Mouse (Mus musculus): ENCODE results near the gene Rpl24. TPM values are rescaled to one million over a fixed set of nuclear protein-coding genes. Genes with fewer than 3 reads are reported as not detected.
"Not testable (repeated sequence)": the region's sequence is repeated elsewhere in the genome, so short reads cannot be mapped to it uniquely, and the experiment has no call there.

The Rpl24 gene
- polyA plus RNA-seq, 1 experiment from 2014 or later: 926 TPM

DNA sequence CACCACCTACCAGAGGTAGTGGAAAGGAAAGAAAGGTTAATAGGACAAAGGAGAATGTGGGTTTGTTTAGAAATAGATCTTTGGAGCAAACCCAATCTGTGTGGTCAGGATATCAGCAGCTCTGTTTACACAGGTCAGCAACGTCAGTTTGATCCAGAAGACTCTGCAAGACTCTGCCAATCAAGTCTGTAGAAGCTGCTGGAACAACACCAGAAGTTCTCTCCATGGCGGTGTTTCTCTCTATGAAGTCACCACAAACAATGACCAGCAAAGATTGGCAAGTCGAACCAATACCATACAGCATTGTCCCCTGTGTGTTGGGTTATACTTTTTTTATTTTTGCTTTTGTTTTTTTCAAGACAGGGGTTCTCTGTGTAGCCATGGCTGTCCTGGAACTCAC is 18.8 kb upstream of the Rpl24 start:
- H3K4me2 ChIP-seq (replicated peaks; ENCODE audit: low read depth, low read length): no peak overlapping the region
- WGBS: 63% methylated on average over 3 of the region's 3 CpGs
- H3K9ac ChIP-seq (replicated peaks; ENCODE audit: low read depth, low read length): no peak overlapping the region
- no peaks in the 10 kb centered on the region for H3K36me3 ChIP-seq (ENCODE audit: control insufficient read depth, insufficient read depth, low read length)
- H3K9me3 ChIP-seq (ENCODE audit: control insufficient read depth, low read depth, low read length): no peaks in the 10 kb centered on the region
- no peak overlapping the region for H3K4me3 ChIP-seq (ENCODE audit: low read depth, low read length)
- no peaks in the 10 kb centered on the region for H3K27me3 ChIP-seq (ENCODE audit: control insufficient read depth, insufficient read depth, low read length)
- H3K4me1 ChIP-seq (ENCODE audit: control insufficient read depth, insufficient read depth, low read length): no peaks in the 10 kb centered on the region
- no peak overlapping the region for H3K27ac ChIP-seq (ENCODE audit: low read length)
- ATAC-seq (ENCODE audit: insufficient number of reproducible peaks, insufficient read depth, low FRiP score, low read depth): no peak

DNA sequence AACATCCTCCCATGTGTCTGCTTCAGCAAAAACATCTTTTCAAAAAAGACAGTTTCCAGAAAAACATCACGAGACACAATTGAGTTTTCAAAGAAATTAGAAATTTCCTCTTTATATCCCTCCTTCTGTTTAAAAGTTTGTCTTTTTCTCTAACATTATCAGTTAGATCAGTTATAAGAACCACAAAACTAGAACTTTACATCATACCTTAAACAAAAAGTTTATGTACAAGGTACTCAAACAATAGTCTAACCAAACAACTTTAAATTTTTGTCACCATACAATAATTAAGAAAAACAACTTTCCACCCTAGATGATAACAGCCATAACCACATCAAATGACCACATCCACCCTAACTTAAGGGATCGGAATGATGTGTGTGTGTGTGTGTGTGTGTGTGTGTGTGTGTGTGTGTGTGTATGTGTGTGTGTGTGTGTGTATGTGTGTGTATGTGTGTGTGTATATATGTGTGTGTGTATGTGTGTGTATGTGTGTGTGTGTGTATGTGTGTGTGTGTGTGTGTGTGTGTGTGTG is 18.1 kb upstream of the Rpl24 start:
- H3K9me3 ChIP-seq (ENCODE audit: control insufficient read depth, low read depth, low read length); H3K36me3 ChIP-seq (ENCODE audit: control insufficient read depth, insufficient read depth, low read length); H3K4me2 ChIP-seq (replicated peaks; ENCODE audit: low read depth, low read length); H3K27ac ChIP-seq (ENCODE audit: low read length); ATAC-seq (ENCODE audit: insufficient number of reproducible peaks, insufficient read depth, low FRiP score, low read depth); H3K9ac ChIP-seq (replicated peaks; ENCODE audit: low read depth, low read length); H3K27me3 ChIP-seq (ENCODE audit: control insufficient read depth, insufficient read depth, low read length); H3K4me3 ChIP-seq (ENCODE audit: low read depth, low read length); H3K4me1 ChIP-seq (ENCODE audit: control insufficient read depth, insufficient read depth, low read length): not testable (repeated sequence)
- 84% methylated on average over 2 of the region's 2 CpGs for WGBS

DNA sequence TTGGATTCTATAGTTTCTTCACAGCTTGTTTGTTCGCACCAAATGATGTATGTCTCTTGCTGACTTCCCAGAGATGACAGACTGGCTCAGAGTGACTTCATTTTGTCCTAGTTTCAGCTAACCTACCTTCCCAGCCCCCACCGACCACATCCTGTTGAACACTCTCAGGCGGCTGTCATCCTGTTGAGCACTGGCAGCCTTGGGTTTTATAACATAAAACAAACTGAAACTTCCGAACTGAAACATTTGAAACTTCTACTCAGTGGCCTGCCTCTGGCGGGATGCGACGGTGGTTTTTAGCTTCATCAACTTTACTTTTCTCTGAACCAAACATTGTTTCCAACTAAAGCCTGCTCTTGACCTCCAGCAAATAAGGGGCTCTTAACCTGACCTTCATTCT is 17.1 kb upstream of the Rpl24 start:
- Histone ChIP-seq H3K36me3 (ENCODE audit: control insufficient read depth, insufficient read depth, low read length) (no peaks in the 10 kb centered on the region), H3K4me2 (replicated peaks; ENCODE audit: low read depth, low read length) (no peak overlapping the region)
- 48% methylated on average over 7 of the region's 7 CpGs for WGBS

DNA sequence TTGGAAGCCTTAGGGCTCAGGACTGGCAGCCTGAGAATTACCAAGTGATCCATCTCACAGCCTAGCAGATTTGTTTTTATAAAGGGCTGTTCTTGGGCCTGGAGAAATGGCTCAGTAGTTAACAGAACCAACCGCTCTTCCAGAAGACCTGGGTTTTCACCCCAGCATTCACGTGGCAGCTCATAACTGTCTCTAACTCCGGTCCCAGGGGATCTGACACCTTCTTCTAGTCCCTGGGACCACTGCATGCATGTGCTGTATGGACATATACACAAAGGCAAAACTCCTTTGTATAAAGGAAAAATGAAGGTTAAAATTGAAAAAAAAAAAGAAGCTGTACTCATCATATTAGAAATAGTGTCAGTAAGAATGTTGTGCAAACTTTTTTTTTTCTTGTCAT is 15.6 kb upstream of the Rpl24 start:
- Histone ChIP-seq H3K4me3 (ENCODE audit: low read depth, low read length) (no peak overlapping the region), H3K4me2 (replicated peaks; ENCODE audit: low read depth, low read length) (no peak overlapping the region), H3K27me3 (ENCODE audit: control insufficient read depth, insufficient read depth, low read length) (no peaks in the 10 kb centered on the region), H3K9ac (replicated peaks; ENCODE audit: low read depth, low read length) (no peak overlapping the region), H3K36me3 (ENCODE audit: control insufficient read depth, insufficient read depth, low read length) (no peaks in the 10 kb centered on the region), H3K9me3 (ENCODE audit: control insufficient read depth, low read depth, low read length) (0 out of 2 replicates have a peak, but pooled peaks cover 3% of the 10 kb centered on the region), H3K4me1 (ENCODE audit: control insufficient read depth, insufficient read depth, low read length) (no peaks in the 10 kb centered on the region), H3K27ac (ENCODE audit: low read length) (no peak overlapping the region)
- 61% methylated on average over 3 of the region's 3 CpGs for WGBS
- no peak for ATAC-seq (ENCODE audit: insufficient number of reproducible peaks, insufficient read depth, low FRiP score, low read depth)

More for the DNA sequence above, 17.1 kb upstream of the Rpl24 start:
- Histone ChIP-seq H3K27me3 (ENCODE audit: control insufficient read depth, insufficient read depth, low read length) (no peaks in the 10 kb centered on the region), H3K9me3 (ENCODE audit: control insufficient read depth, low read depth, low read length) (no peaks in the 10 kb centered on the region), H3K9ac (replicated peaks; ENCODE audit: low read depth, low read length) (no peak overlapping the region), H3K4me1 (ENCODE audit: control insufficient read depth, insufficient read depth, low read length) (no peaks in the 10 kb centered on the region), H3K4me3 (ENCODE audit: low read depth, low read length) (no peak overlapping the region), H3K27ac (ENCODE audit: low read length) (no peak overlapping the region)
- no peak for ATAC-seq (ENCODE audit: insufficient number of reproducible peaks, insufficient read depth, low FRiP score, low read depth)

DNA sequence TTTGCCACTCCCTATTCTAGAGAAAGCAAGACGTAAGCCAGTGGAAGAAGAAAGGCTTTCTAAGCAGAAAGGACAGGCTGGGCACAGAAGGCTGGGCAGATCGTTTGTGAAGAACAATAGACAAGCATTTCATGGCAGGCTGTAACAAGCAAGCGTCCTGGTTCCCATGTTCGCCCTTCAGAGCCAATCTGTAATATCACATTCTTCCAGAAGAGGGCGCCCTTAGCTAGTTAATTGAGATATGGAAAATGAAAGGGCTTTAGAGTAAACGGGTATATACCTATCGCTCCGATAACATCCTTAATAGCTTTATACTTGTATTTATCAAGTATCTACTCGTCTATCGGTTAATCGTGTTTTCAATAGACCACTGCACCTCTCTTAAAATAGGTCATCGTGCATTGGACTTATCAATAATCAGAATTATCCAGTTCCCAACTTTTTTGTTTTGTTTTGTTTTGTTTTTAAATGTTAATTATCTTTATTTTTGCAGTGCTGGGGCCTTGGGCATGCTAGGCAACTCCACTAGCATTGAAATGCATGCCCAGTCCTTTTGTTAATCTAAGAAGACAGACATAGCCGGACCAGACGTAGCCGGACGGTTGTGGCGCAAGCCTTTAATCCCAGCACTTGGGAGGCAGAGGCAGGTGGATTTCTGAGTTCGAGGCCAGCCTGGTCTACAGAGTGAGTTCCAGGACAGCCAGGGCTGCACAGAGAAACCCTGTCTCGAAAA is 15.0 kb upstream of the Rpl24 start:
- WGBS: 41% methylated on average over 19 of the region's 19 CpGs

DNA sequence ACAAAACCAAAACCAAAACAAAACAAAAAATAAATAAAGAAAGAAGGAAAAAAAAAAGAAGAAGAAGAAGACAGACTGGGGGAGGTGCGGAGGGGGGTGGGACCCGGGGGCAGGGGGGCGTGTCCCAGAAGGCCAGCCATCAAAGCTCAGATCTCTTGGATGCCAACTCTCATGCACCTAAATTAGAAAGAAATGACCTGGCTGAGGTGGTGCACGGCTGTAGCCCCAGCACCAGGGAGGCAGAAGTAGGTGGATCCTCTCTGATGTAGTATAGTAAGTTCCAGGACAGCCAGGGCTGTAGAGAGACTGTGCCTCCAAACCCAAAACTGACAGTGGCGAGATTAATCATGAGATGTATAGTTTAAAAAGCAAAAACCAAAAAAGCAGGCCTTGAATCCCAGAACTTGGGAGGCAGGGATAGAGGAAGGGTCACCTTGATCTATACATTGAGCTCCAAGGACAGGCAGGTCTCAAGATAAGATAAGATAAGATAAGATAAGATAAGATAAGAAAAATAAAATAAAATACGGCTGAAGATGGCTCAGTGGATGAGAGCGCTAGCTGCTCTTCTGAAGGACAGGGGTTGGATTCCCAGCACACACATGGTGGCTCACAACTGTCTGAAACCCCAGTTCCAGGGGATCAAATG is 14.3 kb upstream of the Rpl24 start:
- Histone ChIP-seq H3K27me3 (ENCODE audit: control insufficient read depth, insufficient read depth, low read length) (no peaks in the 10 kb centered on the region), H3K4me2 (replicated peaks; ENCODE audit: low read depth, low read length) (no peak overlapping the region), H3K4me3 (ENCODE audit: low read depth, low read length) (no peak overlapping the region), H3K9me3 (ENCODE audit: control insufficient read depth, low read depth, low read length) (0 out of 2 replicates have a peak, but pooled peaks cover 3% of the 10 kb centered on the region), H3K27ac (ENCODE audit: low read length) (no peak overlapping the region), H3K36me3 (ENCODE audit: control insufficient read depth, insufficient read depth, low read length) (no peaks in the 10 kb centered on the region), H3K9ac (replicated peaks; ENCODE audit: low read depth, low read length) (no peak overlapping the region), H3K4me1 (ENCODE audit: control insufficient read depth, insufficient read depth, low read length) (no peaks in the 10 kb centered on the region)
- 74% methylated on average over 7 of the region's 7 CpGs for WGBS
- no peak for ATAC-seq (ENCODE audit: insufficient number of reproducible peaks, insufficient read depth, low FRiP score, low read depth)

More for the DNA sequence above, 15.0 kb upstream of the Rpl24 start:
- Histone ChIP-seq H3K4me2 (replicated peaks; ENCODE audit: low read depth, low read length) (0 out of 2 replicates have a peak overlapping the region, but pooled peaks have one; percentile 22), H3K9me3 (ENCODE audit: control insufficient read depth, low read depth, low read length) (0 out of 2 replicates have a peak, but pooled peaks cover 3% of the 10 kb centered on the region), H3K27ac (ENCODE audit: low read length) (no peak overlapping the region), H3K36me3 (ENCODE audit: control insufficient read depth, insufficient read depth, low read length) (no peaks in the 10 kb centered on the region), H3K9ac (replicated peaks; ENCODE audit: low read depth, low read length) (no peak overlapping the region), H3K27me3 (ENCODE audit: control insufficient read depth, insufficient read depth, low read length) (no peaks in the 10 kb centered on the region), H3K4me3 (ENCODE audit: low read depth, low read length) (0 out of 2 replicates have a peak overlapping the region, but pooled peaks have one; percentile 11), H3K4me1 (ENCODE audit: control insufficient read depth, insufficient read depth, low read length) (no peaks in the 10 kb centered on the region)
- ATAC-seq (ENCODE audit: insufficient number of reproducible peaks, insufficient read depth, low FRiP score, low read depth): peak; percentile 67; the same call in 1 of the 2 replicates

DNA sequence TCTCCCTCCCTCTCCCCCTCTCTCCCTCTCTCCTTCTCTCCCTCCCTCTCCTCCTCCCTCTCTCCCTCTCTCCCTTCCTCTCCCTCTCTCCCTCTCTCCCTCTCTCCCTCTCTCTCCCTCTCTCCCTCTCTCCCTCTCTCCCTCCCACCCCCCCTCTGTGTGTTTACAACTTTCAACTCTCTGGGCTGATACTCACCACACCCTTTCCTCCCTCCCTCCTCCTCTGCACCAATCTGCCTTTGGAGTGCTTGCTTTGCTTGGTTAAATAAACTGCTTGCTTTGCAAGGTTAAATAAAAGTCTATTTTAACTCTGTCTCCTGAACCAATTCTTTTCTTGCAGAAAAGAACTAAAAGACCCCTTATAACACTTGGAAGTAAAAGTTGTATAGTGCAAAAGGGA is 13.3 kb upstream of the Rpl24 start:
- no peak for ATAC-seq (ENCODE audit: insufficient number of reproducible peaks, insufficient read depth, low FRiP score, low read depth)
- Histone ChIP-seq H3K4me1 (ENCODE audit: control insufficient read depth, insufficient read depth, low read length) (no peaks in the 10 kb centered on the region), H3K9me3 (ENCODE audit: control insufficient read depth, low read depth, low read length) (0 out of 2 replicates have a peak, but pooled peaks cover 3% of the 10 kb centered on the region), H3K9ac (replicated peaks; ENCODE audit: low read depth, low read length) (no peak overlapping the region), H3K27ac (ENCODE audit: low read length) (no peak overlapping the region), H3K36me3 (ENCODE audit: control insufficient read depth, insufficient read depth, low read length) (no peaks in the 10 kb centered on the region), H3K4me3 (ENCODE audit: low read depth, low read length) (no peak overlapping the region), H3K27me3 (ENCODE audit: control insufficient read depth, insufficient read depth, low read length) (no peaks in the 10 kb centered on the region), H3K4me2 (replicated peaks; ENCODE audit: low read depth, low read length) (no peak overlapping the region)

DNA sequence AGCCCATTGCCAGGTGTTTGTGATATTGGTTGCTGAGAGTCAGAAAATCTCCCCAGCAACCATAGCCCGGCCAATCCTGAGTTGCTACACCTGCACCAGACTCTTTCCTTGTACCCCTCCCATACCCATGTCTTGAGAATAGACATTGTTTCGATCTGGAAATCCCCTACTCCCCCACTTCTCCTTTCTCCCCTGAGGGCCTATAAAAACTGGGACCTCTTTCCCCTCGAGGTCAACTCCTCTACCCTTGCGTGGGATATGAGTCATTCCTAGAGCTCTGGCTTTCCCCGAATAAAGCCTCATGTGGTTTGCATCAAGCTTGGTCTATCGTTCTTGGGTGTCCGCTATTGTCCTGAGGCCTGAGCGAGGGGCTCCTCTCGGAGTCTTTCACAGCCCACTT is 11.9 kb upstream of the Rpl24 start:
- H3K27me3 ChIP-seq (ENCODE audit: control insufficient read depth, insufficient read depth, low read length); H3K4me1 ChIP-seq (ENCODE audit: control insufficient read depth, insufficient read depth, low read length); H3K4me2 ChIP-seq (replicated peaks; ENCODE audit: low read depth, low read length); H3K9ac ChIP-seq (replicated peaks; ENCODE audit: low read depth, low read length); H3K9me3 ChIP-seq (ENCODE audit: control insufficient read depth, low read depth, low read length); ATAC-seq (ENCODE audit: insufficient number of reproducible peaks, insufficient read depth, low FRiP score, low read depth); H3K4me3 ChIP-seq (ENCODE audit: low read depth, low read length); H3K27ac ChIP-seq (ENCODE audit: low read length); H3K36me3 ChIP-seq (ENCODE audit: control insufficient read depth, insufficient read depth, low read length): not testable (repeated sequence)
- WGBS: 92% methylated on average over 9 of the region's 9 CpGs

Measured in stomach, embryonic 14.5 days (tissue).